Mouse (Mus musculus): ENCODE data around the gene Plpp4.

GRCm38 (mm10) chr7:129396561-129396960 is 139.7 kb downstream of the Plpp4 start:
- TF ChIP-seq CTCF (IDR thresholded peaks at IDR 0.05; ENCODE audit: low read depth, low read length) = no peak
- TF ChIP-seq POLR2A (IDR thresholded peaks at IDR 0.05; ENCODE audit: borderline replicate concordance, low read depth, low read length) = no peak
